Comparison of ENCODE assay signal across 9 mouse cellular contexts in genomic region chr2:117180250-117180885, GRCm38 (mm10). TPM values are rescaled to one million over a fixed set of nuclear protein-coding genes. Genes with fewer than 3 reads are reported as not detected.
DNase-seq lines count a peak whose midpoint lies in the region; ATAC-seq and TF ChIP-seq lines count a peak whose summit lies in the region.
"Had no signal": no experiment of that assay in that cellular context is flagged by ENCODE, and none has a peak within 500 bp of the region (broad histone marks: within the 10 kb centered on the region; RNA-seq: fewer than 3 reads in every experiment).

No protein-coding gene starts in this region.

- 30% methylated on average over 7 of the region's 7 CpGs for WGBS in cerebellum, adult 2 months
- 33% methylated on average over 7 of the region's 7 CpGs for WGBS in hindbrain, embryonic 15.5 days

- no peaks in the 10 kb centered on the region for H3K9me3 ChIP-seq in hindbrain, embryonic 15.5 days
- H3K9me3 ChIP-seq: megakaryocyte, embryonic 14.5 days had no signal

- no peaks in the 10 kb centered on the region for H3K4me1 ChIP-seq in cerebellum, adult 2 months (ENCODE audit: control insufficient read depth, insufficient read depth, low read length)
- H3K4me1 ChIP-seq in hindbrain, embryonic 15.5 days (replicated peaks), result no peaks in the 10 kb centered on the region

- ATAC-seq in hindbrain, embryonic 15.5 days (ENCODE audit: low FRiP score, low read depth), result peak; percentile 86

- DNase-seq in Muller cell, postnatal 12 days (ENCODE audit: inconsistent ontology term), result peak; percentile 70
- peak; percentile 79 to 88 for DNase-seq in cerebellum, adult 2 months
- DNase-seq in forelimb bud, embryonic 11.5 days (ENCODE audit: low read depth, low spot score), result peak; percentile 82
- DNase-seq in layer of hippocampus, postnatal 25 days (ENCODE audit: extremely low spot score in 1 of 2, low spot score in 1 of 2), result peak; percentile 78 to 90
- DNase-seq in lung, postnatal 36 days, result peak; percentile 91
- peak; percentile 63 for DNase-seq in retina, postnatal 7 days (ENCODE audit: low read depth, low spot score)
- DNase-seq in thymus, postnatal 4 days, result peak; percentile 88

- no peaks in the 10 kb centered on the region for H3K27me3 ChIP-seq in cerebellum, adult 2 months (ENCODE audit: control insufficient read depth, insufficient read depth, low read length)
- H3K27me3 ChIP-seq in hindbrain, embryonic 15.5 days, result no peaks in the 10 kb centered on the region
- H3K27me3 ChIP-seq: megakaryocyte, embryonic 14.5 days had no signal

- H3K27ac ChIP-seq in cerebellum, adult 2 months (ENCODE audit: insufficient read depth, low read length), result no peak overlapping the region
- H3K27ac ChIP-seq in hindbrain, embryonic 15.5 days (replicated peaks), result no peak overlapping the region

- H3K4me3 ChIP-seq in cerebellum, adult 2 months (replicated peaks; ENCODE audit: insufficient read depth, low read depth, low read length), result no peak overlapping the region
- no peak overlapping the region for H3K4me3 ChIP-seq in hindbrain, embryonic 15.5 days
- H3K4me3 ChIP-seq: megakaryocyte, embryonic 14.5 days had no signal

- TF ChIP-seq CTCF in cerebellum, adult 2 months (IDR thresholded peaks at IDR 0.05; ENCODE audit: borderline replicate concordance, insufficient read depth, low read depth, low read length), result peak; percentile 98

- no peak for TF ChIP-seq POLR2A in cerebellum, adult 2 months (IDR thresholded peaks at IDR 0.05; ENCODE audit: borderline replicate concordance, insufficient read depth, low read length)

- peaks cover 19% of the 10 kb centered on the region for H3K36me3 ChIP-seq in hindbrain, embryonic 15.5 days

- no peak overlapping the region for H3K9ac ChIP-seq in hindbrain, embryonic 15.5 days

- H3K4me2 ChIP-seq in hindbrain, embryonic 15.5 days, result no peak overlapping the region

RNA-seq across cellular contexts. Expression of gene Spred1, which starts 59.2 kb away (rescaled TPM):
- 32.1 and 33.9 TPM in 2 replicates for polyA plus RNA-seq in cerebellum, adult 2 months (2012; rRNA removed)
- 12.6 and 14.7 TPM in 2 replicates for polyA plus RNA-seq in hindbrain, embryonic 15.5 days (2015; fragmentation: Nextera tagmentation; extraction: Ambion mirVana)
- total RNA-seq in layer of hippocampus, postnatal 25 days (2021), result 10 to 100 TPM; 91.1 to 98.2 TPM
